ENCODE assay signal across 9 mouse cellular contexts in genomic region chr6:72981124-72981651, GRCm38 (mm10). TPM values are rescaled to one million over a fixed set of nuclear protein-coding genes. Genes with fewer than 3 reads are reported as not detected.
DNase-seq lines count a peak whose midpoint lies in the region; ATAC-seq lines count a peak whose summit lies in the region.
"Had no signal": no experiment of that assay in that cellular context is flagged by ENCODE, and none has a peak within 500 bp of the region (broad histone marks: within the 10 kb centered on the region; RNA-seq: fewer than 3 reads in every experiment).

No protein-coding gene starts in this region.

- peak; percentile 30 for DNase-seq in midbrain, embryonic 10.5 days (ENCODE audit: low spot score)
- DNase-seq in heart, postnatal 36 days: peak; percentile 49 to 65
- DNase-seq in yolk sac, embryonic 10.5 days (ENCODE audit: low spot score): peak; percentile 82
- no peak for DNase-seq in midbrain, embryonic 14.5 days

- peaks cover 6% of the 10 kb centered on the region for H3K4me1 ChIP-seq in midbrain, embryonic 10.5 days
- H3K4me1 ChIP-seq in midbrain, embryonic 16.5 days (ENCODE audit: control insufficient read depth, insufficient read depth, low read length): no peaks in the 10 kb centered on the region
- H3K4me1 ChIP-seq in embryonic facial prominence, embryonic 15.5 days: peaks cover 21% of the 10 kb centered on the region
- peaks cover 26% of the 10 kb centered on the region for H3K4me1 ChIP-seq in limb, embryonic 15.5 days
- H3K4me1 ChIP-seq in midbrain, embryonic 14.5 days (ENCODE audit: control insufficient read depth, insufficient read depth, low read length): no peaks in the 10 kb centered on the region

- no peaks in the 10 kb centered on the region for H3K9me3 ChIP-seq in midbrain, embryonic 10.5 days (replicated peaks)
- no peaks in the 10 kb centered on the region for H3K9me3 ChIP-seq in midbrain, embryonic 16.5 days (replicated peaks; ENCODE audit: control insufficient read depth, low read length, poor library complexity, severe bottlenecking)
- no peaks in the 10 kb centered on the region for H3K9me3 ChIP-seq in embryonic facial prominence, embryonic 15.5 days (replicated peaks)
- no peaks in the 10 kb centered on the region for H3K9me3 ChIP-seq in limb, embryonic 15.5 days
- H3K9me3 ChIP-seq in midbrain, embryonic 14.5 days (ENCODE audit: control insufficient read depth, low read length): no peaks in the 10 kb centered on the region
- H3K9me3 ChIP-seq: G1E had no signal

- H3K36me3 ChIP-seq in midbrain, embryonic 10.5 days: no peaks in the 10 kb centered on the region
- no peaks in the 10 kb centered on the region for H3K36me3 ChIP-seq in midbrain, embryonic 16.5 days (ENCODE audit: control insufficient read depth, insufficient read depth, low read length)
- no peaks in the 10 kb centered on the region for H3K36me3 ChIP-seq in embryonic facial prominence, embryonic 15.5 days
- no peaks in the 10 kb centered on the region for H3K36me3 ChIP-seq in limb, embryonic 15.5 days
- H3K36me3 ChIP-seq in midbrain, embryonic 14.5 days (ENCODE audit: control insufficient read depth, insufficient read depth, low read length): no peaks in the 10 kb centered on the region
- H3K36me3 ChIP-seq: G1E had no signal

- 49% methylated on average over 9 of the region's 9 CpGs for whole genome bisulfite sequencing in midbrain, embryonic 10.5 days
- 45% methylated on average over 9 of the region's 9 CpGs for WGBS in midbrain, embryonic 16.5 days
- 14% methylated on average over 9 of the region's 9 CpGs for WGBS in embryonic facial prominence, embryonic 15.5 days
- WGBS in limb, embryonic 15.5 days: 8% methylated on average over 9 of the region's 9 CpGs
- 46% methylated on average over 9 of the region's 9 CpGs for WGBS in midbrain, embryonic 14.5 days

- no peak for ATAC-seq in midbrain, embryonic 16.5 days
- ATAC-seq in embryonic facial prominence, embryonic 15.5 days (ENCODE audit: insufficient number of reproducible peaks, low FRiP score, low TSS enrichment, low read depth): peak; percentile 89
- peak; percentile 91 for ATAC-seq in limb, embryonic 15.5 days (ENCODE audit: insufficient number of reproducible peaks, low FRiP score, low TSS enrichment, low read depth)
- no peak for ATAC-seq in midbrain, embryonic 14.5 days (ENCODE audit: low FRiP score, low TSS enrichment)
- no peak for ATAC-seq in inflammation-experienced regulatory T-cells, adult 6 months

- 0 out of 2 replicates have a peak overlapping the region, but pooled peaks have one; percentile 18 for H3K27ac ChIP-seq in midbrain, embryonic 10.5 days (replicated peaks)
- H3K27ac ChIP-seq in midbrain, embryonic 16.5 days (ENCODE audit: low read length): no peak overlapping the region
- peak overlapping the region; percentile 80 for H3K27ac ChIP-seq in embryonic facial prominence, embryonic 15.5 days (replicated peaks)
- peak overlapping the region; percentile 81 for H3K27ac ChIP-seq in limb, embryonic 15.5 days
- no peak overlapping the region for H3K27ac ChIP-seq in midbrain, embryonic 14.5 days (replicated peaks; ENCODE audit: low read depth, low read length)

- H3K9ac ChIP-seq in midbrain, embryonic 16.5 days (ENCODE audit: low read depth, low read length): no peak overlapping the region
- H3K9ac ChIP-seq in embryonic facial prominence, embryonic 15.5 days: no peak overlapping the region
- H3K9ac ChIP-seq in limb, embryonic 15.5 days: no peak overlapping the region
- no peak overlapping the region for H3K9ac ChIP-seq in midbrain, embryonic 14.5 days (replicated peaks; ENCODE audit: low read length)

- no peak overlapping the region for H3K4me3 ChIP-seq in midbrain, embryonic 10.5 days
- H3K4me3 ChIP-seq in midbrain, embryonic 16.5 days (ENCODE audit: low read depth, low read length): no peak overlapping the region
- H3K4me3 ChIP-seq in embryonic facial prominence, embryonic 15.5 days (replicated peaks): no peak overlapping the region
- H3K4me3 ChIP-seq in limb, embryonic 15.5 days: no peak overlapping the region
- H3K4me3 ChIP-seq in midbrain, embryonic 14.5 days (replicated peaks; ENCODE audit: low read depth, low read length): no peak overlapping the region

- no peak overlapping the region for H3K4me2 ChIP-seq in midbrain, embryonic 16.5 days (ENCODE audit: low read length)
- H3K4me2 ChIP-seq in embryonic facial prominence, embryonic 15.5 days (replicated peaks): peak overlapping the region; percentile 6
- no peak overlapping the region for H3K4me2 ChIP-seq in limb, embryonic 15.5 days
- H3K4me2 ChIP-seq in midbrain, embryonic 14.5 days (ENCODE audit: low read length): no peak overlapping the region

- intact Hi-C loops in heart, postnatal 36 days (cut with DNase I): loop anchor here (2.0 kb wide), 1 partner anchor 22 kb away; the partner anchor contains the start of gene Tmsb10

- no peaks in the 10 kb centered on the region for H3K27me3 ChIP-seq in midbrain, embryonic 10.5 days (ENCODE audit: low read depth, poor library complexity, severe bottlenecking)
- H3K27me3 ChIP-seq in midbrain, embryonic 16.5 days (ENCODE audit: control insufficient read depth, insufficient read depth, low read depth, low read length): no peaks in the 10 kb centered on the region
- H3K27me3 ChIP-seq in embryonic facial prominence, embryonic 15.5 days: no peaks in the 10 kb centered on the region
- H3K27me3 ChIP-seq in limb, embryonic 15.5 days: no peaks in the 10 kb centered on the region
- H3K27me3 ChIP-seq in midbrain, embryonic 14.5 days (ENCODE audit: control insufficient read depth, insufficient read depth, low read length): no peaks in the 10 kb centered on the region

RNA-seq across cellular contexts. Expression of gene Tmsb10, which starts 22.6 kb away (rescaled TPM):
- polyA plus RNA-seq in midbrain, embryonic 10.5 days (2016; fragmentation: Nextera tagmentation; extraction: Ambion mirVana): 2,755 and 2,780 TPM in 2 replicates
- polyA plus RNA-seq in midbrain, embryonic 16.5 days (2015; fragmentation: Nextera tagmentation; extraction: Ambion mirVana): 5,026 and 5,182 TPM in 2 replicates
- polyA plus RNA-seq in embryonic facial prominence, embryonic 15.5 days (2015; fragmentation: Nextera tagmentation; extraction: Ambion mirVana): 1,643 and 1,735 TPM in 2 replicates
- 100 to 1,000 TPM; 112 to 120 TPM for total RNA-seq in heart, postnatal 36 days (2021)
- polyA plus RNA-seq in limb, embryonic 15.5 days (2015; fragmentation: Nextera tagmentation; extraction: Ambion mirVana): 1,634 and 1,767 TPM in 2 replicates
- 5,692 and 7,005 TPM in 2 replicates for polyA plus RNA-seq in midbrain, embryonic 14.5 days (2014; fragmentation: Nextera tagmentation; extraction: Ambion mirVana)
- 1,000 to 10,000 TPM; 4,108 to 4,357 (median 4,244) TPM for polyA plus RNA-seq in inflammation-experienced regulatory T-cells, adult 6 months (2017; shearing (Covaris generic))

Comparison
In these comparisons a context has a peak if more than half of its experiments do, and no peak if none do; other contexts are left out.
1. H3K27ac ChIP-seq: peak in midbrain, embryonic 10.5 days (single experiment), embryonic facial prominence, embryonic 15.5 days (single experiment) and limb, embryonic 15.5 days (single experiment); none in midbrain, embryonic 16.5 days (single experiment) and midbrain, embryonic 14.5 days (single experiment).
2. ATAC-seq: peak in embryonic facial prominence, embryonic 15.5 days (single experiment) and limb, embryonic 15.5 days (single experiment); none in midbrain, embryonic 16.5 days (single experiment), midbrain, embryonic 14.5 days (single experiment) and inflammation-experienced regulatory T-cells, adult 6 months (single experiment).